Mouse (Mus musculus) gonadal fat pad, adult 2 months (tissue): ENCODE data around the gene Mgat4a. TPM values are rescaled to one million over a fixed set of nuclear protein-coding genes. Genes with fewer than 3 reads are reported as not detected.

Experiments
- DNase-seq: peaks from one replicate; pipeline ENCODE4 v3.0.0-alpha.2; 2012; ENCODE audit warnings: low read depth
- polyA plus RNA-seq: library from polyadenylated mRNA; depleted of rRNA; stranded (reverse); fragments of >200 nt; gene quantifications from 2 replicates; pipeline ENCODE4 v1.2.3, GENCODE M21; 2012

The Mgat4a gene
- polyA plus RNA-seq, 1 experiment: 4.5 TPM

DNA sequence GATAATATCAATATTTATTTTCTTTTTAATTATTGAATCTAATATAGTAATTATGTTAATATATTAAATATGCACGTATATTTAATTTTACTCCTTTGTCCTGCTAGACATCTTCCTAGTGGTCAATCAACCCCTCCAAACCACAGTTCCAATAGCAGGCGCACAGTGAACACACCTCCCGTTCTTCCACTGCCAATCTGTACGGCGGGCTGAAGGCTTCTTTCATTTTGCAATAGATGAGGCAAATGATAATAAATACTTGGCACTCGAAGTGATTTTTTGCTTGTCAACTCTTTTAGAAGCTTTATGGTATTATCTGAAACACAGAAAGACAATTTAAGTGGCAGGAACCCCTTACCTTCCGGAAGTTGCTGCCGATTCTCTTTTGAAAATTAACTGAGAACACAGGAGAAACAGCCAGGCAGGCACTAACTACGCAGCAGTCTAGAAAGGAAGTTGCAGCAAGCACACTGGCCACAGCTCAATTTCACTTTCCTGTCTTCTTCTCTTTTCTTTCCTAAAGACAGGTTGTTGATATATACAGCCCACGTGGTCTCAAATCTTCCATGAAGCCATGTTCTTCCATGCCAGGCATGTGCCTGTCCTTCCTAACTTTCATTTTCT lies 45.0 kb downstream of the Mgat4a start:
- no peak for DNase-seq

GRCm38 (mm10) chr1:37495104-37495503 lies 45.7 kb downstream of the Mgat4a start:
- DNase-seq: no peak

DNA sequence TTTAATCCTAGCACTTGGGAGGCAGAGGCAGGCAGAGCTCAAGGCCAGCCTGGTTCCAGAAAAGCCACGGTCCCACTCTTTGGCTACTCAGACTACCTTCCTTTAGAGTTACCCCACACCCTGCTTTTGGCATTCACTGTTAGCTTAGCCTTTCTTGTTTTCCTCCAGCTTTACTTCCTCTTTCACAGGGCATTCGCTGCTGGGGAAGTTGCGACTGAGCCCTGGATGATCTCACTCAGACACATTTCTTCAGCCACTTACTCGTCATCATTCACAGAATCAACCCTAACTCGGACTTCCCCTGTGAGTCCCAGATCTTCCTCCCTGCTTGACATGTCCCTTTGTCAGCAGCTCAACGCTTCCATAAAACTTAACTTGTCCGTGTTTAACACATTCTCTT lies 49.1 kb downstream of the Mgat4a start:
- no peak for DNase-seq

GRCm38 (mm10) chr1:37490691-37491212 lies 50.1 kb downstream of the Mgat4a start:
- no peak for DNase-seq

DNA sequence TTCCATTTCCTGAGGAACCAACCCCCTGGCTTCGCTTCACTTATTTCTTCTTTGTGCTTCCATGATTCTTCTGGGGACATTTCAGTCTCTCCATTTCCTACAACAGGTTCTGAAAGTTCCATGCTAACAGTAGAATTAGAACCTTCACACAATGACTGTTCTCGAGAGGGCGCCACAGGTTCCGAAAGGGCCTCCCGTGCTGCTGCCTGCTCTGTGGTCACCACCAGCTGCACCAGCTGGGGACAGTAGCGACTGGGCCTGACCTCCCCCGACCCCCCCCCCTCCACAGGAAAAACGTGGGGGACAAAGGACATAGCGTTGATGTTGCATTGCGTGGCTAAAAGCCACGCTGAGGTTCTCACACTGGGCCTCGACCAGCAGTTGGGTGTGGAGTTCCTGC lies 52.3 kb downstream of the Mgat4a start:
- no peak for DNase-seq

DNA sequence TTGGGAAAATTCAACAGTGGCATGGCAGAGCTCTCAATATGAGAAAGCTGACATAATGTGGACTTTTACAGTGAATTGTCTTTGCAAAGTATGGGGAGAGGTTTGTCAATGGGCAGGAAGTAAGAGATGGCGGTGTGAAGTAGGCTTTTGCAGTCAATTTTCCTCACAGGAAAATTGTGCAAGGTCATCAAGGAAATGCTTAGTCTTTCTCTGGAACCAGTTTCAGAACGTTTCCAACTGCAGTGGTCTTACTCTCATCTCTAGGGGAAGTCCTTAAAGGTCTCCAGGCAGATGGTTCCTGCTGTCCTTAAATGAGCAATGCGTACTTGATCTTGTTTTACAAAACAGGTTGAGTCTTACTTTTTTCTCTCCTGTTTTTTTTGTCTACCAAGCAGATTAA lies 53.8 kb downstream of the Mgat4a start:
- no peak for DNase-seq

DNA sequence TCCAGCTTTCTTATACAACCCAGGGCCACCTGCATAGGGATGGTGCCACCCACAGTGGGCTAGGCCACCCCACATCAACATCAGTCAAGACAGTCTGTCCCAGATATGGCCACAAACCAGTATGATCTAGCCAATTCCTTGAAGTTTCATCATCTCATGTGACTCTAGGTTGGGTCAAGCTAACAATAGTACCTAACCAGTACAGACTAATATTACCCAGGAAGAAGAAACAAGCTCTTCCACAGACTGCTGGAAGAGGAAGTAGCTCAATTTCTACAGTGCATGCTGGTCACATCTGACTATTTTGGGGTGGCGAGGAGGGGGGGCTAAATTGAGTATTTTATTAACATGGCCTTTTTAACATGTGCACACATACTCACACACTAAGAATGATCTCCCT lies 54.4 kb downstream of the Mgat4a start:
- DNase-seq: no peak

DNA sequence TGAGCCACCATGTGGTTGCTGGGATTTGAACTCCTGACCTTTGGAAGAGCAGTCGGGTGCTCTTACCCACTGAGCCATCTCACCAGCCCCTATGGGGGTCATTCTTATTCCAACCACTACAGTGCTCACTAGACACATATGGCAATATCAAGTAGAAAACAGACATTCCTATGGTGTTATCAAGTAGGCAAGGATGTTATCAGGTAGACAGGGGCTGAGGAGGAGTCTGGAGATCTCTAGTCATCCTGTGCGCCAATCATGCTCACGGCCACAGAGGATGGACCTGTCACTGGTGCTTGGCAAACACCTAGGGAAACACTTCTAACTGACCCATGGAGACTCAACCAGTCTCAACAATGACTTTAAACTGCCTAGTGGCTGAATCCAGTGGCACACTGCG lies 56.2 kb downstream of the Mgat4a start:
- DNase-seq: no peak

DNA sequence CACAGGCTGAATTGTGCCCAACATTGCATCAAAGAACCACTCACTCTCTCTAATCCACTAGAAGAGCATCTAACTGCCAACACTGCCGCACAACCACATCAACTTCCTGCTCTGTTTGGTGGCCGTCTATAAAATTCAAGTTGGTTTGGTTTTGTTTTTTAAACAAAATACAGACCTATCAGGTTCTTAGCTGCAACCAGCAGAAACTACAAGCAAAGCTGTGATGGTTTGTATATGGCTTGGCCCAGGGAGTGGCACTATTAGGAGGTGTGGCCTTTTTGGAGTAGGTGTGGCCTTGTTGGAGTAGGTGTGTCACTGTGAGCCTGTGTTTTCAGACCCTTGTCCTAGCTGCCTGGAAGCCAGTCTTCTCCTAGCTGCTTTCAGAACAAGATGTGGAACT lies 59.5 kb downstream of the Mgat4a start:
- no peak for DNase-seq

GRCm38 (mm10) chr1:37480731-37481130 lies 60.1 kb downstream of the Mgat4a start:
- no peak for DNase-seq

DNA sequence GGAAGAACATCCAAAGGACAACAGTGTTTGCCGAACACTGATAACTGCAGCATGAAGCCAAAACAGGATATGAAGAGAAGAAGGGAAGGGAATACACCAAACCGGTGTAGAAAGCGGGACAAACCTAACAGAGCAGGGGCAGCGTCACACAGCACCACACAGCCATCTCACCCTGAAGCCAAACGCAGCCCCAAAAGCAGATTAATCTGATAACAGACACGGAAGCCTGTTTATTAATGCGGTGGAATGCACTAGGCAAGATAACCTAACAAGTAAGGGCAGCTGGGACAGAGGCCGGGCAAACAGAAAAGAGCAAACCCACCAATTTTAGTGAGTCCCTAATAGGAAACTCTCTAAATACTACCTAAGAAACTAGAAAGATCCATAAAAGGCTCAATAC lies 61.1 kb downstream of the Mgat4a start:
- no peak for DNase-seq

DNA sequence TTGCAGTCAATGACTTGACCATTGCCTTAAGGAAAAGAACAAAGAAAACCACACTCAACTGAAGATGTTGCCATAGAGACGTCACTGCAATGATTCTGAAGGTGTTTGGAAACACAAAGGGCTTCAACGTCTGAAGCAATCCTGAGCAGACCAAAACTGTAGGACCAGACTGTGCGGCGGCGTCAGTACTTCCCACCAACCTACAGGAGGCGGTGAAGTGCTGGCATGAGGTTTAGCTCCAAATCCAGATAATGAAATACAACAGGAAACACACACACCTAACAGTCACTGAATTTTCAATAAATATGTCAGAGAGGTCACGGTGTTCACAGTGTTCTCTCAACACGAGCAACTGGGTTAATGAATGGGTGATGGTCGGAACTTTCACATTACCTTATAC lies 61.7 kb downstream of the Mgat4a start:
- DNase-seq: no peak

GRCm38 (mm10) chr1:37478416-37478815 lies 62.4 kb downstream of the Mgat4a start:
- DNase-seq: no peak

DNA sequence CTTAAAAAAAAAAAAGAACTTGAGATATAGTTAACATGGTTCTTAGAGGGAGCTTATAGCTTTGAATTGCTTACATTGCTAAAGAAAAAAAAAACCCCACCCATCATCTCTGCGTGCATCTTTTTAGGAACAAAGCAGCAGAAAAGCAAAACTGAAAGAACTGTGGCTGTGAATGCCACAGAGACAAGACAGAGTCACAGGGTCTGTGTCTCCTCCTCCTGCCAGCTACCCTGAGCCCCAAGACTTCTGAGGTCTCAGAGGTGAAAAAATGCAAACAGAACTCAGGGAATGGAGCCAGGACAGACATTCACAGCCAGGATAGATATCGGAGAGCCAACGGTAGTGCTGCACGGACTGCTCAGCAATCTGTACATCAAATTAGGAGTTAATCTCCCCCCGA lies 62.9 kb downstream of the Mgat4a start:
- DNase-seq: no peak

DNA sequence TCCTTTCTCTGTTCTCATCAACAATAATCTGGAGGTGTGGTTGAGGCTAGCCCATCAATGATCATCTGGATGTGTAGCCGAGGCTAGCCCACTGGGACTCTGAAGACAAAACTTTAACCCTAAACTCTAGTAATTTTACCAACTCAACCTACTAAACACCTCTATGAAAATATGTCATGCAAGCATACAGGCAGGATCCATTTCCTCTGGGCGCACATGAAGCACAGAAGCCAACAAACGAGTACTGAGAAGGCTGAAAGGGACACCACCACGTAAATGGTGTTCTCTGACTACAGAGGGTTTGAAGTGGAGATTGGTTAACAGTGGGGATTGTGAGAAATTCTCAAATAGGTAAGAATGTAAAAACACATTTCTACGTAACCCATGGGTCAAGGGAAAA lies 63.6 kb downstream of the Mgat4a start:
- DNase-seq: no peak

DNA sequence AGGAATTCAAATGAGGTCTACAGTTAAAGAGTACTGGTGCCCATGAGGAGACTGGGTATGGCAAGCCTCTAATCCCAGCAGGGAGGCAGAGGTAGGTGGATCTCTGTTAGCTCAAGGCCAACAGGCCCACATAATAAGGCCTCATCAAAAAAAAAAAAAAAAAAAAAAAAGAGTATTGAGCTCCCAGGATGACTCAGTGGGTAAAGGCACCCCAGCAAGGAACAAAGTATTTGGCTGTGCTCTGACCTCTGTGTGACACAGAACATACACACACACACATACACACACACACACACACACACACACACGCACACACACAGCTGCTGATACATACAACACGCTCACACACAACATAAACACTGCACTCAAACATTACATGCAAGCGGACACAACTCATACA lies 65.5 kb downstream of the Mgat4a start:
- DNase-seq: no peak

- DNase-seq: no peak
These were observed 66.1 kb downstream of the Mgat4a start for GRCm38 (mm10) chr1:37474634-37475190.

- no peak for DNase-seq
These were observed 66.8 kb downstream of the Mgat4a start for GRCm38 (mm10) chr1:37474046-37474445.

- DNase-seq: no peak
These were observed 67.6 kb downstream of the Mgat4a start for GRCm38 (mm10) chr1:37473251-37473650.

- DNase-seq: no peak
These were observed 69.4 kb downstream of the Mgat4a start for GRCm38 (mm10) chr1:37471179-37472148.

DNA sequence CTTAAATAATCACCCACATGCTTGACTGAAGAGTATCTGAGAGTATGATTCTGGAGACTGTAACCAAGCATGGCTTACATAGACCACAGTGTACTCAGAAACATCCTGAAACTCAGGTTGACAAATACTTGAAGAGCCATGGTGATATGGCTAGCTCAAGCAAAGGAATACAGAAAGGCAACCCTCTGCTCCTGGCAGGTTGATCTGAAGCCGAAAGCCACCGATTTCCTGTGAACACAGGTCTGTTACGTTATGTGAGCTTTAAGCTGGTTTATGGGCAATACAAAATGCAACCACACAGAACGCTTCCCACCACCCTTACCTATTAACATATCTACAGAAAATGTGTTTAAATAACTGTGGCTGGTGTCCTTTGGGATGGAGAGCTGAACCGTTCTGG lies 71.8 kb downstream of the Mgat4a start:
- no peak for DNase-seq

DNA sequence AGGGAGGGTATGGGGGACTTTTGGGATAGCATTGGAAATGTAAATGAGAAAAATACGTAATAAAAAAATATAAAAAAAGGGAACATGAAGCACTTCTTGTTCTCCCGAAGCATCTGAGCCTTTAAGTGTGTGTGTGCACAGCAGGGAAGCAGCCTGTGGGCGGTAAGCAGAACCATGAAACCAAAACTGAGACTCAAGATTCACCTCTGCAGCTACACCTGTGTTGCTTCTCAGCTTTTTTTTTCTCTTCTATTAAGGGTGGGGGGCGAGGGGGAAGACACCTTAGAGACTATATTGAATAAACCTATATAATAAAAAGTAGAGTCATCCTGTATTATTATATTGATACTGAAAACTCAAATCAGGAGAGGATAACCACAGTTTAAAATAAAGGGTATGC lies 73.0 kb downstream of the Mgat4a start:
- DNase-seq: no peak
